Mouse (Mus musculus) spleen, embryonic (tissue): ENCODE results near the gene Esrrb.

Source experiments
- CTCF ChIA-PET: fragments of 350-600 bp; sonication (Branson Sonifier 250); formaldehyde crosslinking; loops from one replicate; lab custom pipeline; 2022; lab: Charles Lee

The Esrrb gene

GRCm38 (mm10) chr12:86360696-86361631 lies at the start of gene Esrrb:
Gene Esrrb (plus strand): TSS chr12:86361117.
- CTCF ChIA-PET, result no interaction called here

GRCm38 (mm10) chr12:86320629-86321028 lies 40.3 kb upstream of the Esrrb start:
- CTCF ChIA-PET, result no interaction called here

- CTCF ChIA-PET, result no interaction called here
Measured at GRCm38 (mm10) chr12:86324297-86324696, 36.6 kb upstream of the Esrrb start.

GRCm38 (mm10) chr12:86329813-86330212 lies 31.1 kb upstream of the Esrrb start:
- CTCF ChIA-PET, result interaction anchor here (0.9 kb wide), 1 partner anchor 32 kb away, joined by 3 read pairs; no protein-coding TSS in a partner anchor

GRCm38 (mm10) chr12:86330684-86331083 lies 30.2 kb upstream of the Esrrb start:
- CTCF ChIA-PET, result interaction anchor here (0.6 to 0.9 kb wide), 2 partner anchors 33 to 275 kb away, joined by 3 to 5 read pairs; no protein-coding TSS in a partner anchor

GRCm38 (mm10) chr12:86331248-86331647 lies 29.7 kb upstream of the Esrrb start:
- CTCF ChIA-PET, result interaction anchor here (0.6 kb wide), 1 partner anchor 276 kb away, joined by 5 read pairs; no protein-coding TSS in a partner anchor

- CTCF ChIA-PET, result no interaction called here
Measured at GRCm38 (mm10) chr12:86336209-86336608, 24.7 kb upstream of the Esrrb start.

GRCm38 (mm10) chr12:86336887-86337286 lies 24.0 kb upstream of the Esrrb start:
- CTCF ChIA-PET, result no interaction called here

- CTCF ChIA-PET, result no interaction called here
Measured at GRCm38 (mm10) chr12:86349477-86349876, 11.4 kb upstream of the Esrrb start.

- CTCF ChIA-PET, result no interaction called here
Measured at GRCm38 (mm10) chr12:86359406-86359805, 1.5 kb upstream of the Esrrb start.

- CTCF ChIA-PET, result no interaction called here
Measured at GRCm38 (mm10) chr12:86359873-86360272, 1.0 kb upstream of the Esrrb start.

- CTCF ChIA-PET, result interaction anchor here (0.5 kb wide), 1 partner anchor 609 kb away, joined by 3 read pairs; no protein-coding TSS in a partner anchor
Measured at GRCm38 (mm10) chr12:86364285-86364684, 3.4 kb downstream of the Esrrb start.

GRCm38 (mm10) chr12:86364756-86365155 lies 3.8 kb downstream of the Esrrb start:
- CTCF ChIA-PET, result interaction anchor here (0.5 kb wide), 1 partner anchor 609 kb away, joined by 3 read pairs; no protein-coding TSS in a partner anchor

- CTCF ChIA-PET, result no interaction called here
Measured at GRCm38 (mm10) chr12:86370611-86371383, 9.9 kb downstream of the Esrrb start.

- CTCF ChIA-PET, result no interaction called here
Measured at GRCm38 (mm10) chr12:86374286-86374685, 13.4 kb downstream of the Esrrb start.

- CTCF ChIA-PET, result no interaction called here
Measured at GRCm38 (mm10) chr12:86379672-86380213, 18.8 kb downstream of the Esrrb start.

- CTCF ChIA-PET, result no interaction called here
Measured at GRCm38 (mm10) chr12:86383803-86384202, 22.9 kb downstream of the Esrrb start.

- CTCF ChIA-PET, result no interaction called here
Measured at GRCm38 (mm10) chr12:86387671-86388270, 26.9 kb downstream of the Esrrb start.

- CTCF ChIA-PET, result no interaction called here
Measured at GRCm38 (mm10) chr12:86394773-86395172, 33.9 kb downstream of the Esrrb start.

GRCm38 (mm10) chr12:86395326-86395725 lies 34.4 kb downstream of the Esrrb start:
- CTCF ChIA-PET, result no interaction called here

- CTCF ChIA-PET, result no interaction called here
Measured at GRCm38 (mm10) chr12:86398762-86399161, 37.8 kb downstream of the Esrrb start.
